Mouse (Mus musculus): ENCODE data around the gene 9230112D13Rik. TPM values are rescaled to one million over a fixed set of nuclear protein-coding genes. Genes with fewer than 3 reads are reported as not detected.

Gene 9230112D13Rik
- total RNA-seq, 2 experiments from 2014 or later = not detected

- peak; percentile 34 to 49 for DNase-seq (ENCODE audit: extremely low spot score in 1 of 2, low spot score in 1 of 2)
Measured at GRCm38 (mm10) chr14:34501804-34502474, 20.7 kb downstream of the 9230112D13Rik start.

GRCm38 (mm10) chr14:34501447-34501803 is 21.2 kb downstream of the 9230112D13Rik start:
- DNase-seq (ENCODE audit: extremely low spot score in 1 of 2, low spot score in 1 of 2) = no peak

- no peak for DNase-seq (ENCODE audit: extremely low spot score in 1 of 2, low spot score in 1 of 2)
Measured at GRCm38 (mm10) chr14:34500309-34500708, 22.3 kb downstream of the 9230112D13Rik start.

- no peak for DNase-seq (ENCODE audit: extremely low spot score in 1 of 2, low spot score in 1 of 2)
Measured at GRCm38 (mm10) chr14:34499664-34500063, 22.9 kb downstream of the 9230112D13Rik start.

- no peak for DNase-seq (ENCODE audit: extremely low spot score in 1 of 2, low spot score in 1 of 2)
Measured at GRCm38 (mm10) chr14:34497346-34497745, 25.3 kb downstream of the 9230112D13Rik start.

GRCm38 (mm10) chr14:34493682-34494081 is 28.9 kb downstream of the 9230112D13Rik start:
- no peak for DNase-seq (ENCODE audit: extremely low spot score in 1 of 2, low spot score in 1 of 2)

- DNase-seq (ENCODE audit: extremely low spot score in 1 of 2, low spot score in 1 of 2) = no peak
Measured at GRCm38 (mm10) chr14:34492688-34493087, 29.9 kb downstream of the 9230112D13Rik start.

GRCm38 (mm10) chr14:34490965-34491364 is 31.6 kb downstream of the 9230112D13Rik start:
- no peak for DNase-seq (ENCODE audit: extremely low spot score in 1 of 2, low spot score in 1 of 2)

GRCm38 (mm10) chr14:34489928-34490327 is 32.7 kb downstream of the 9230112D13Rik start:
- DNase-seq (ENCODE audit: extremely low spot score in 1 of 2, low spot score in 1 of 2) = no peak

GRCm38 (mm10) chr14:34486169-34486568 is 36.4 kb downstream of the 9230112D13Rik start:
- DNase-seq (ENCODE audit: extremely low spot score in 1 of 2, low spot score in 1 of 2) = no peak

- no peak for DNase-seq (ENCODE audit: extremely low spot score in 1 of 2, low spot score in 1 of 2)
Measured at GRCm38 (mm10) chr14:34483469-34484341, 38.9 kb downstream of the 9230112D13Rik start.

GRCm38 (mm10) chr14:34471591-34471990 is 51.0 kb downstream of the 9230112D13Rik start:
- no peak for DNase-seq (ENCODE audit: extremely low spot score in 1 of 2, low spot score in 1 of 2)

- DNase-seq (ENCODE audit: extremely low spot score in 1 of 2, low spot score in 1 of 2) = no peak
Measured at GRCm38 (mm10) chr14:34466291-34466690, 56.3 kb downstream of the 9230112D13Rik start.

Other genes with a start within 250 kb of the 9230112D13Rik start
- gene Shld2, start 212.3 kb downstream of the 9230112D13Rik start, total RNA-seq (2021) = 10 to 100 TPM; 14.1 to 15.5 TPM
- gene Glud1, start 212.1 kb downstream of the 9230112D13Rik start, total RNA-seq (2021) = 100 to 1,000 TPM; 288 to 343 TPM
- not detected for gene Fam25c, start 167.4 kb downstream of the 9230112D13Rik start, total RNA-seq (2021)
- 1 to 10 TPM; 4.6 to 6.3 TPM for gene Sncg, start 148.0 kb downstream of the 9230112D13Rik start, total RNA-seq (2021)
- 1 to 10 TPM; 3.5 to 3.9 TPM for gene Mmrn2, start 147.3 kb downstream of the 9230112D13Rik start, total RNA-seq (2021)
- 10 to 100 TPM; 38.0 to 40.9 TPM for gene Bmpr1a, start 19.5 kb downstream of the 9230112D13Rik start, total RNA-seq (2021)
- gene Ldb3, start 65.9 kb upstream of the 9230112D13Rik start, total RNA-seq (2021) = 1 to 10 TPM; 3.8 to 4.5 TPM
- not detected for gene Opn4, start 77.3 kb upstream of the 9230112D13Rik start, total RNA-seq (2021)
- 10 to 100 TPM; 50.1 to 51.2 TPM for gene Wapl, start 151.1 kb upstream of the 9230112D13Rik start, total RNA-seq (2021)